Mouse (Mus musculus): ENCODE measurements around the gene F830045P16Rik.

DNA sequence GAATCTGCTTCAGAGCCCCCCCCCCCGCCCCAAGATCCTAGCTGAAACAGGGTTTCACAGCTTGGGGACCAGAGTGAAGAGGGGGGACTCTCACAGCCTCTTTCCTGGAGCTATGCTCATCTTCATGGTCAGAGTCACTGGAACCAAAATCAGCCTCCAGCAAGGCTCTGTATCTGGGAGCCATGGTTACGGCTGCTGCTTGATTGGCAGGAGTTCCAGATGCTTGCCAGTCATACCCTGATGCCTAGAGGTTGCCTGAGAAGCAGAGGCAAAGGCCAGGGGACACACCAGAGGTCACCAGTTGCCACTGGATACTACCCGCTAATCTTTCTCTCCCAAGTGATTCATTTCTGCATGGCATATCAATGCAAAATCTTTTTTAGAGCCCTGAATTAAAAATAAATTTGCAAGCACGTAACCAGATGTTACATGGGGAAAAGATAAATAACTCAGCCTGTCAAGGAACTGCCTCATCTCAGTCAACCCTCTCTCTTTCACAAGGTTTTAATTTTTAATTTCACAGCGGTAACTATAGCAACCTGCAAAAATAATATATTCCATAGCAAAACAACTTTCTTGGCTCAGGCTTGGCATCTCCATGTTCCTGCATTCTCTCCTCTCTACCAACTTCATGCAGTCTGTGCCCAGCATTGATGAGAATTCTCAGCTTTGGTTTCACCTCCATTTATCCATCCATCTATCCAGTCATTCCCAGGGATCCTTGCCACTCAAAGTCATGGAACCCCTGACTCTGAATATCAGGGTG is 27.7 kb upstream of the F830045P16Rik start:
- no peak for TF ChIP-seq CTCF (IDR thresholded peaks at IDR 0.05; ENCODE audit: extremely low read depth, insufficient read length, insufficient replicate concordance, low read depth, low read length)
- no peak for TF ChIP-seq POLR2A (IDR thresholded peaks at IDR 0.05; ENCODE audit: low read depth, low read length)

All from small intestine, adult 2 months (tissue).